Mouse (Mus musculus) E14TG2a.4 (cell line): ENCODE measurements around the gene Taok1.

Source experiments
- H3K27me3 ChIP-seq: 2 replicates; pipeline ENCODE4 v1.6.1; 2014; ENCODE audit warnings: low read length, control low read depth; ENCODE audit not compliant: insufficient read depth
- H3K36me3 ChIP-seq: 2 replicates; pipeline ENCODE4 v1.6.1; 2014; ENCODE audit warnings: low read length, control low read depth; ENCODE audit not compliant: insufficient read depth
- H3K4me1 ChIP-seq: replicated peaks from 2 replicates; pipeline ENCODE4 v1.6.1; 2014; ENCODE audit warnings: low read depth, low read length, control low read depth
- H3K4me3 ChIP-seq: replicated peaks from 2 replicates; pipeline ENCODE4 v1.5.1; 2014; ENCODE audit warnings: mild to moderate bottlenecking, low read length
- H3K9me3 ChIP-seq: 2 replicates; pipeline ENCODE4 v1.6.1; 2014; ENCODE audit warnings: low read length, control low read depth
- CTCF ChIP-seq: conservative IDR thresholded peaks from 2 replicates; pipeline ENCODE4 v1.5.1; 2014; ENCODE audit warnings: low read length
- NANOG ChIP-seq: IDR thresholded peaks from 2 replicates; pipeline ENCODE4 v1.6.1; 2014; ENCODE audit warnings: borderline replicate concordance, low read length, mixed read lengths
- POU5F1 ChIP-seq: IDR thresholded peaks from 2 replicates; pipeline ENCODE4 v1.6.1; 2014; ENCODE audit warnings: low read length, borderline replicate concordance

Taok1 gene

DNA sequence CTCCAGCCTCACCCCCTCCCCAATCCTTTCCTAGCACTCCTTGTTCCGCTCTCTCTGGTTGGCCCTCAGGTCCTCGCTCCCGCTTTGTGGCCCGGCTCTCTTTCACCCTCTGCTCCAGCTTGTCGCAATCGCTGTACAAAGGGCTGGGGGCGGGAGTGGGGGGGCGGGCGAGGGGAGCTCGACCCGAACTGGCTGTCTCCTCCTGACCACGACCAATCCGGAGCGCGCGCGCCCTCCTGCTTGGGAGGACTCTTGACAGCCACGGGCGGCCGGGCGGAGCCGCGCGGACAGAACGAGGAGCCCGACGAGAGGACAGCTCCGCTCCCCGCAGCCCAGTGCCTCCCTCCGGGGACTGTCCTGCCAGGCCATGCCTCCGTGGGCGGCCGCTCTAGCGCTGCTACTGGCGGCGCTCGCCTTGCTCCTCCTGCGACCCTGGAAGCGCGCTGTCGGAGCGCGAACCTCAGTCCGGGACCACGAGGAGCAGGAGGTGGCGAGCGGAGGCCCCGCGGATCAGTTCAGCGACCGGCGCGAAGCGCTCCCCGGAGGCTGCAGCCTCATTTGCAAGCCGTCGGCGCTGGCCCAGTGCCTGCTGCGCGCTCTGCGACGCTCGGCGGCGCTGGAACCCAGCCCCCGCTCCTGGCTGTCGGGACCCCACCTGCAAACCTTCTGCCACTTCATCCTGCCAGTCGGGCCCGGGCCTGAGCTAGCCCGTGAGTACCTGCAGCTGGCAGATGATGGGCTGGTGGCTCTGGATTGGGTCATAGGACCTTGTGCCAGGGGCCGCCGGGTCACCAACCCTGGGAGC, 92.6 kb downstream of the Taok1 start, which contains the start of gene Abhd15:
TSS of gene Abhd15 (plus strand) at position 290 of the 805 bp plus-strand sequence.
- Histone ChIP-seq H3K27me3 (peaks cover 68% of the 10 kb centered on the region), H3K9me3 (no peaks in the 10 kb centered on the region), H3K4me1 (peaks cover 50% of the 10 kb centered on the region), H3K4me3 (peak within 1 kb of the TSS; percentile 81), H3K36me3 (peaks cover 4% of the 10 kb centered on the region)
- no peak for TF ChIP-seq POU5F1
- no peak for TF ChIP-seq NANOG
- no peak for TF ChIP-seq CTCF

DNA sequence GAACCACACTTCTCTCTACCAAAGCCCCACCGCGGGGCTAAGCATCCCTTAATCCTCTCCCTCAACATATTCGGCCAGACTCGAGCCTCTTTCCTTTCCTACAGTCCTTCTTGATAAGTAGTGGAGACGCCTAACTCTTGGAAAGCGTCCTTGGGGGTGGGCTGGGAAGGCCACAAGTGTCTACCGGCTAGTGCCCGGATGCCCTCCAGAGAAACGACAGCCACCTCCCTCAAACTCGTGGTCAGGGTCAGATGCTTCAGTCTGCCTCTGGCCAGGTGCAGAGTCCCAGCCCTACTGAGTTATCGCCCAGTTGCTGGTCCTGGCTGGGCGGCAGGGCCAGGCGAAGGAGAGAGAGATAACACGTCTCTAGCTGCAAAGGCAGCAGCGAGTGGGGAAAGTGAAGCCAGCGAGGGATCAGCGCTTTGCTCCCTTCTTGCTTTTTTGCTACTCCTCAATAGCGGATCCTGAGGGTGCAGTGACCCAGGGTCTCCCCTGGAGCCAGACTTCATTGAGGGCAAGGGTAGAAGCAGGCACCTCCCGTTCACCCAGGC, 93.3 kb downstream of the Taok1 start:
- H3K4me3 ChIP-seq = peak overlapping the region; percentile 81
- peaks cover 61% of the 10 kb centered on the region for H3K27me3 ChIP-seq
- H3K36me3 ChIP-seq = peaks cover 10% of the 10 kb centered on the region
- TF ChIP-seq NANOG (no peak), POU5F1 (no peak), CTCF (no peak)
- no peaks in the 10 kb centered on the region for H3K9me3 ChIP-seq
- peaks cover 52% of the 10 kb centered on the region for H3K4me1 ChIP-seq

DNA sequence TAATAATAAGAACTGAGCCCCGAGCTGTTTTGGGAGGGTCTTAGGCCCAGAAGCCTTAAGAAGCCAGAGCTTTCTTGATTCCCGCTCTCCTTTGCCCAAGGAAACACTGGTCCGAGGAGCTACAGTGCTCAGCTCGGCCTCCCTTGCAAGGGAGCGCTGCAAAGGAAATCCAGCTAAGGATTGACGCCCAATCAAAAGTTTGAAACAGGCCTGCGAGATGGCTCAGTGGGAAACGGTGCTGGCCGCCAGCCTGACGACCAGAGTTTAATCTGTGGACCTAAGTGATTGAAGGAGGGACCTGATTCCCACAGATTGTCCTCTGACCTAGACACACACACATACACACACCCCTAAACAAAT, 93.8 kb downstream of the Taok1 start:
- peaks cover 10% of the 10 kb centered on the region for H3K36me3 ChIP-seq
- H3K4me1 ChIP-seq = peaks cover 56% of the 10 kb centered on the region
- H3K27me3 ChIP-seq = peaks cover 55% of the 10 kb centered on the region
- TF ChIP-seq NANOG (no peak), CTCF (no peak), POU5F1 (no peak)
- peak overlapping the region; percentile 81 for H3K4me3 ChIP-seq
- H3K9me3 ChIP-seq = no peaks in the 10 kb centered on the region

DNA sequence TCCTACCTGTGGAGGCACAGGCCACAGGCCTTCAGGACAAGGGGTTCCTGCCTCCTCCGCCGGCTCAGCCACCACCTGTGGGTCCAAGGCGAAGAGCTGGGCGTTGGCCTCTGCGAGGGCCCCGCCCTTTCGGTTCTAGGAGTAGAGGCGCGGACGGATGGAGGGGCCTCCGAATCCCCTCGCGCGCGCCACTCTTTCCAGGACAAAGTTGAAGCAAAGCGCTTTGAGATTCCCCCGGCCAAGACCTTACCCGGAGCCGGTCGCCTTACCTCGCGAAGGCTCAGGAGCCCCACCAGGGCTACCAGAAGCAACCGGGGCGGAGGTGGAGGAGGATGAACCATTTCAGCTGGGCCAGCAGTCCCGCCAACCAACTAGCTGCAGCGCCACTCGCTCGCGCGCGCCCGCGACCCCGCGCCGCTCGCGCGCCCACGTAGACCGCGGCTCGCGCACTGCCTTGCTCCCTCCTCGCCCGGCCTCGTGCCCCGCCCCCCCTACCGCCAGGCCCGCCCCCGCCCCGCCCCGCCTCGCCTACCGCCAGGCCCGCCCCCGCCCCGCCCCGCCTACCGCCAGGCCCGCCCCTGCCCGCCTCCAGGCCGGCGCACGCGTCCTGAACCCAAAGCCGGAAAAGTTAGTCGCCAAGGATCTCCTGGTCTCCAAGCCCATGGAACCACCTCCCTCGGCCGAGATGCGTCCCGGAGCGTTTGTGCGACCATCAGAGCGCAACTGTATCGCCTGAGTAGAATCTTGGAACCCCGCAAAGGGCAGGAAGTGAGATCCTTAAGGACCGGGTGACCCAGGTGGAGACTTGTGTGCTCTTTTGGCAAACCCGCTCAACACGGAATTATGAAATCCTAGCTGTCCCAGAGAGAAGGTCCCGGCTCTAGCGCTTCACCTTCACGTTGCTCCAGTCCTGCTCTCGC, 94.5 kb downstream of the Taok1 start:
- H3K4me3 ChIP-seq = peak overlapping the region; percentile 85
- H3K36me3 ChIP-seq = peaks cover 10% of the 10 kb centered on the region
- peaks cover 56% of the 10 kb centered on the region for H3K4me1 ChIP-seq
- H3K27me3 ChIP-seq = peaks cover 49% of the 10 kb centered on the region
- H3K9me3 ChIP-seq = no peaks in the 10 kb centered on the region
- TF ChIP-seq NANOG (no peak), POU5F1 (no peak), CTCF (no peak)

DNA sequence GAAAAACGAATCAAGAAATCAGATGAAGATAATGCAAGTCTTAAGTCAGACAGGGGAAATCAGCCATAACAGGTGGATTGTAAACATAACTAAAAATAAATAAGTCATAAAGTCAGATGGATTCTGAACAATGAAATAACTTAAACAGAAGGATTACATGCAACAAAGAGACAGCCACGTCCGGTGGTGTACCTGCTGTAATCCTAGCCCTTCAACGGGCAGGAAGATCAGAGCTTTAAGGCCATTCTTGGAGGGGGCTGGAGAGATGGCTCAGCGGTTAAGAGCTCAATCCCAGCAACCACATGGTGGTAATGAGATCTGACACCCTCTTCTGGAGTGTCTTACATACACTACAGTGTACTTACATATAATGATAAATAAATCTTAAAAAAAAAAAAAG, 96.3 kb downstream of the Taok1 start:
- peaks cover 25% of the 10 kb centered on the region for H3K36me3 ChIP-seq
- H3K4me3 ChIP-seq = no peak overlapping the region
- H3K27me3 ChIP-seq = peaks cover 34% of the 10 kb centered on the region
- H3K9me3 ChIP-seq = no peaks in the 10 kb centered on the region
- TF ChIP-seq CTCF (no peak), POU5F1 (no peak), NANOG (no peak)
- peaks cover 64% of the 10 kb centered on the region for H3K4me1 ChIP-seq

DNA sequence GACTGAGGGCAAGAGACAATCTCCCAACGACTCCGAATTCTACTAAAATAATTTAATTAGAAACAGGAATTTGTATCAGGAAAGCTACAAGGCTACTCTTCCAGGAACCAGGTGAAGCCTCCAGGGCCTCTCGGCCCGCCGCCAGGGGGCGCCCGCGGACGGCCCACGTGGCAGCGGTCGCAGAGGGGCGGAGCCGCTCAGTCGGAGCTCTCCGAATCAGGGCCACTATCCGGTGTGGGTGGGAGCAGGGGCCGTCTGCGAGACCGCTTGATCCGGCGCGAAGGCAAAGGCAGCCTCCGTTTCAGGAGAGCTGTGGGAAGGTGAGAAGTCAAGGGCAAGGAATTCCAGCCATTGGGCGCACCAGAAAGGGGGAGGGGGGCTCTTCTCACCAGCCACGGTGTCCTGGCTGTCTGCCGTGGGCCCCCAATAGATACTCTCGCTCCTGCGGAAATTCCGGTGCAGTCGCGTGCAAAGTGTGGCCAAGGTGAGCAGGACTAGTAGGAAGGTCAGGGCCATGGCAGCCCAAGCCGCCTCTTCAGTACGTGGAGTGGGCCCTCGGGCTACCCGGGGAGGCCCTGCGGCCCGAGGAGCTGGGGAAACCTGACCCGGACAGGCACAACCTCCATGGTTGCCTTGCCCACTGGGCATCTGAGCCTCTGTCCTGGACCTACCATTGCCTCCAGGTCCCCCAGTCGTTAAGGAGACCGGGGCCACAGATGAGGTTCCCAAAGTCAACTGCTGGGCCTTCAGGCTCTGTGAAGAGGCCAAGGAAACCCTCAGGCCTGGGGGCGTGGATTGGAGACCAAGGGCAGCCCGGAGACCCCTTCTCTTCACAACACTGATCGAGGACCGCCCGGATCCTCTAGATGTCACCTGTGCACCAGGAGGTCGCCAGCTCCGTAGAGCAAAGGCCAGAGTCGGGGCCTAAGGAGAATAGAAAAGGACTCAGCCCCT, 99.3 kb downstream of the Taok1 start:
- no peaks in the 10 kb centered on the region for H3K9me3 ChIP-seq
- TF ChIP-seq CTCF = no peak; the same call in 1 of the 2 replicates
- TF ChIP-seq POU5F1 = no peak
- TF ChIP-seq NANOG = no peak
- H3K4me1 ChIP-seq = peaks cover 70% of the 10 kb centered on the region
- peaks cover 55% of the 10 kb centered on the region for H3K36me3 ChIP-seq
- H3K4me3 ChIP-seq = peak overlapping the region; percentile 77
- peaks cover 6% of the 10 kb centered on the region; the same call in 1 of the 2 replicates for H3K27me3 ChIP-seq

DNA sequence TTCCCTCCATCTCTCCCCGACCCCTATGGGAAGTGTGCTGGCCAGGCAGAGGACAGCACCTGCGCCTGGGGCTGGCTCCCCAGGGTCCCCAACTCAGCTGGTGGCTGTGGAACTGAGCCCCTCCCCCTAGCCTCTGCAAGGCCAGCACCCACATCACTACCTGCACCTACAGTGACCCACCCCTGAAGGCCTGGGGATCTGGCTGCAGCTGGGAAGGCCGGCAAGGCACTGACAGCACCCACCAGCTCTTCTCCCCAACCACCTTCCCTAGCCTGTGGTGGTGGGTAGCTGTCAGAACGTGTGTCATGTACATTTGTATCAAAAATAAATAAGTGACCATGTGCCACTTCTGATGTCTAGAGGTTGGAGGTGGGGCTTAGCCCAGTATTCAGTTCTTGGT, 100.2 kb downstream of the Taok1 start:
- peaks cover 64% of the 10 kb centered on the region for H3K36me3 ChIP-seq
- no peaks in the 10 kb centered on the region for H3K9me3 ChIP-seq
- peaks cover 75% of the 10 kb centered on the region for H3K4me1 ChIP-seq
- no peak overlapping the region for H3K4me3 ChIP-seq
- TF ChIP-seq POU5F1 (no peak), NANOG (no peak), CTCF (no peak)
- peaks cover 5% of the 10 kb centered on the region; the same call in 1 of the 2 replicates for H3K27me3 ChIP-seq
